Mouse (Mus musculus) testis, adult 2 months (tissue): ENCODE results near the gene Gm20388. TPM values are rescaled to one million over a fixed set of nuclear protein-coding genes. Genes with fewer than 3 reads are reported as not detected.

ENCODE experiments used
- H3K27ac ChIP-seq: fragments of 200-500 bp; 2 replicates; pipeline ENCODE4 v1.5.1; 2012; ENCODE audit warnings: low read depth, low read length; ENCODE audit not compliant: control insufficient read depth, insufficient read depth
- H3K27me3 ChIP-seq: fragments of 200-500 bp; 2 replicates; pipeline ENCODE4 v1.6.1; 2012; ENCODE audit warnings: mild to moderate bottlenecking, low read length, moderate library complexity; ENCODE audit not compliant: control insufficient read depth, insufficient read depth
- H3K36me3 ChIP-seq: fragments of 200-500 bp; 2 replicates; pipeline ENCODE4 v1.6.1; 2012; ENCODE audit warnings: mild to moderate bottlenecking, low read length; ENCODE audit not compliant: control insufficient read depth, insufficient read depth
- H3K4me1 ChIP-seq: fragments of 200-500 bp; 2 replicates; pipeline ENCODE4 v1.6.1; 2012; ENCODE audit warnings: low read length; ENCODE audit not compliant: control insufficient read depth, insufficient read depth
- H3K4me3 ChIP-seq: fragments of 200-500 bp; 2 replicates; pipeline ENCODE4 v1.5.1; 2012; ENCODE audit warnings: low read depth, mild to moderate bottlenecking, low read length, moderate library complexity, mixed read lengths; ENCODE audit not compliant: control insufficient read depth
- CTCF ChIP-seq: fragments of 200-500 bp; IDR thresholded peaks from 2 replicates; pipeline ENCODE4 v1.5.1; 2012; ENCODE audit warnings: low read depth, mild to moderate bottlenecking, inconsistent platforms, low read length, moderate library complexity; ENCODE audit not compliant: control insufficient read depth, insufficient read depth, insufficient replicate concordance
- POLR2A ChIP-seq: fragments of 200-500 bp; IDR thresholded peaks from 2 replicates; pipeline ENCODE4 v1.6.1; 2012; ENCODE audit warnings: low read depth, mild to moderate bottlenecking, inconsistent platforms, low read length, moderate library complexity; ENCODE audit not compliant: control insufficient read depth
- polyA plus RNA-seq: library from polyadenylated mRNA; depleted of rRNA; stranded (reverse); fragments of >200 nt; gene quantifications from 2 replicates; pipeline ENCODE4 v1.2.3, GENCODE M21; 2012

The Gm20388 gene
- polyA plus RNA-seq, 1 experiment, result 5.6 TPM

- Histone ChIP-seq H3K27ac (no peak overlapping the region), H3K4me3 (no peak overlapping the region), H3K4me1 (peaks cover 5% of the 10 kb centered on the region), H3K36me3 (no peaks in the 10 kb centered on the region), H3K27me3 (no peaks in the 10 kb centered on the region)
- TF ChIP-seq CTCF, result no peak
- TF ChIP-seq POLR2A, result no peak
Observed at GRCm38 (mm10) chr8:120051006-120051405, 140.4 kb downstream of the Gm20388 start.

- no peaks in the 10 kb centered on the region for H3K36me3 ChIP-seq
- no peaks in the 10 kb centered on the region; the same call in 1 of the 2 replicates for H3K4me1 ChIP-seq
- TF ChIP-seq CTCF (no peak), POLR2A (no peak)
- H3K27me3 ChIP-seq, result no peaks in the 10 kb centered on the region
- no peak overlapping the region for H3K4me3 ChIP-seq
- no peak overlapping the region for H3K27ac ChIP-seq
Observed at GRCm38 (mm10) chr8:120051908-120052307, 141.3 kb downstream of the Gm20388 start.

DNA sequence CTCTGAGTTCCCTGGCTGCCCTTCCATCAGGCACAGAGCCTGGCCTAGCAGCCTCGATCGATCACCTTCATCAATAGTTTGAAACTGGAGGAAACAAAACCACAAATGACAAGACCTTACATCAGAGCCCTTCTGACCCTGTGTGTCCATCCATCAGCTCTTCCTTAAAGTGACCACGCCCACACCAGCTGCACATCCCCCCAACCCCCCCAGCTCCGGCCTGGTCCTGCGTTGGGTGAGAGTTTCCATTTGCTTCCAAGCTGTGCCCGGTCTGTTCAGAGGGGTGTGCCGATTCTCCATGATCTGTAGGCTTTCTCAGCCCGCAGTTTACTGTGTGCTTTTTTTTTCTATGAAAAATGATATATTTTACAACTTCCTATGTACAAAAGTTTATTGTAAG lies 141.7 kb downstream of the Gm20388 start:
- H3K27me3 ChIP-seq, result no peaks in the 10 kb centered on the region
- no peak for TF ChIP-seq POLR2A
- TF ChIP-seq CTCF, result no peak
- H3K4me1 ChIP-seq, result peaks cover under 1% of the 10 kb centered on the region
- H3K27ac ChIP-seq, result no peak overlapping the region
- no peaks in the 10 kb centered on the region for H3K36me3 ChIP-seq
- no peak overlapping the region for H3K4me3 ChIP-seq

- H3K27me3 ChIP-seq, result no peaks in the 10 kb centered on the region
- H3K27ac ChIP-seq, result no peak overlapping the region
- no peaks in the 10 kb centered on the region for H3K36me3 ChIP-seq
- peaks cover 2% of the 10 kb centered on the region for H3K4me1 ChIP-seq
- no peak overlapping the region for H3K4me3 ChIP-seq
- TF ChIP-seq POLR2A, result no peak
- TF ChIP-seq CTCF, result no peak
Observed at GRCm38 (mm10) chr8:120054833-120055232, 144.2 kb downstream of the Gm20388 start.

- peaks cover 2% of the 10 kb centered on the region for H3K4me1 ChIP-seq
- H3K27ac ChIP-seq, result no peak overlapping the region
- no peaks in the 10 kb centered on the region for H3K27me3 ChIP-seq
- TF ChIP-seq POLR2A (no peak), CTCF (no peak)
- no peak overlapping the region for H3K4me3 ChIP-seq
- H3K36me3 ChIP-seq, result no peaks in the 10 kb centered on the region
Observed at GRCm38 (mm10) chr8:120057078-120057477, 146.4 kb downstream of the Gm20388 start.

DNA sequence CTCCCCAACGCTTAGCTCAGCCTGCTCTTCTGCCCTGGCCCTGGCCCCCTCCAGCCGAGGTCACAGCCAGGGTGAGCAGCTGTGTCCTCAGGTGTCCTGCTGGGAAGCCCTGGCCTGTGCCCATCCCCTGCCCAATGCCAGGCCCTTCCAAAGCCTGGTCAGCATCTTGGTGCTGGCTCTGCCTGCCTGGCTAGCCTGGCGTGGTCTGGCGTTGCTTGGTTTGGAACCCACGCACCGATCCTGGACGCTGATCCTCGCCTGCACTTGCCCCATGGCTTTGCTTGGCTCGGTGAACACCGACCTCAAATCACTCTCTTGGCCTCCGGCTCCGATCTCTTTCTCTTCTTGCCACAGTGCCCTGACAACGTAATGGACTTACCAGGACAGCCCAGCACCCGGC lies 152.1 kb downstream of the Gm20388 start:
- Histone ChIP-seq H3K36me3 (no peaks in the 10 kb centered on the region), H3K4me1 (no peaks in the 10 kb centered on the region; the same call in 1 of the 2 replicates), H3K27me3 (no peaks in the 10 kb centered on the region), H3K27ac (no peak overlapping the region), H3K4me3 (no peak overlapping the region)
- TF ChIP-seq POLR2A, result no peak
- no peak for TF ChIP-seq CTCF

DNA sequence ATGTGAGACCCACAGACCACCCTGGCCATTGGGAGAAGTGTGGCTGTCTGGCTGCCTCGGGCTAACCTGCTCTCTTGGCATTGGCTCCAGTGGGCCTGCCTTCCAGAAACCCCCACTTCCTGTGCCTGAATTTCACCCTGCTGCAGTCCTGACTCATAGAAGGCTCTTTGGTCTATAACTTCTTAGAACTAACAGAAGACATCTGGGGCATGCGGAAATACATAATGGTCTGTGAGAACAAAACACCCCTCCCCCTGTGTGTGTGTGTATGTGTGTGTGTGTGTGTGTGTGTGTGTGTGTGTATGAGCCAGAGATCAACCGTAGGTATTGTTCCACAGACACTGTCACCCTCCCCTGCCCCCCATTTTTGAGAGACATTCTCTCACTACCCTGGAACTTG lies 152.7 kb downstream of the Gm20388 start:
- Histone ChIP-seq H3K27ac (no peak overlapping the region), H3K36me3 (no peaks in the 10 kb centered on the region), H3K27me3 (no peaks in the 10 kb centered on the region), H3K4me1 (no peaks in the 10 kb centered on the region; the same call in none of the 2 replicates), H3K4me3 (no peak overlapping the region)
- TF ChIP-seq CTCF (no peak), POLR2A (no peak)

GRCm38 (mm10) chr8:120065611-120066010 lies 155.0 kb downstream of the Gm20388 start:
- Histone ChIP-seq H3K36me3 (no peaks in the 10 kb centered on the region), H3K4me3 (no peak overlapping the region), H3K4me1 (no peaks in the 10 kb centered on the region; the same call in 1 of the 2 replicates), H3K27ac (no peak overlapping the region), H3K27me3 (no peaks in the 10 kb centered on the region)
- TF ChIP-seq CTCF (no peak), POLR2A (no peak)
